Mouse (Mus musculus): ENCODE measurements around the gene Rnaseh2b. TPM values are rescaled to one million over a fixed set of nuclear protein-coding genes. Genes with fewer than 3 reads are reported as not detected.

Rnaseh2b gene
- total and polyA plus RNA-seq, 3 experiments = 21.2 to 63.7 (median 53.6) TPM

DNA sequence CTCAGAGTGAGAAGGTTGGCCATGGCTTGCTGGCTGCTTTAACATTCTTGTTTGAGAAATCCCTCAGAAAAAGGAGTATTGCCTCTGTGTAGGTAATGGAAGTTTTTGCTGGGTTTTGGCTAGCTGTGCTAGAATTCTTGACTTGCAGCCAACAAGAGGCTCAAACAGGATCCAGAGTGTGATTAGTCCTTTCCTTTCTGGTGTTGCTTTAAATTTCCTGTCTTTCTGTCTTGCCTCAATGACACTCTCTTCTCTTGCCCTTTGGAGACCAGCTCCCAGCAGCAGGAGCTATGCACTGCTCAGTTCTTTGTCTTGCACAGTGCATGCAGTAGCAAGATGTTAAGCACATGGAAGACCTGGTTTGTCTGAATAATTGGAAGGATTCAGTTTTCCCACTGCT is 83.3 kb downstream of the Rnaseh2b start:
- Histone ChIP-seq H3K4me1 (ENCODE audit: control insufficient read depth in 1 of 2, insufficient read depth in 2 of 2) (peaks cover 2 to 9% of the 10 kb centered on the region in 2 experiments; a peak in 2 of 4 replicates), H3K9ac (ENCODE audit: insufficient read depth, low read depth) (no peak overlapping the region), H3K4me2 (ENCODE audit: insufficient read depth, low read depth, poor library complexity, severe bottlenecking) (no peak overlapping the region), H3K79me2 (replicated peaks; ENCODE audit: control insufficient read depth, extremely low read depth, insufficient read depth, poor library complexity, severe bottlenecking) (no peaks in the 10 kb centered on the region), H3K27ac (ENCODE audit: insufficient read depth, low read depth) (no peak overlapping the region), H3K9me3 (replicated peaks; ENCODE audit: low read length) (no peaks in the 10 kb centered on the region), H3K36me3 (replicated peaks in 1 of 2; ENCODE audit: control insufficient read depth in 1 of 2, insufficient read depth in 1 of 2, low read length in 1 of 2) (peaks cover 5 to 55% of the 10 kb centered on the region in 2 experiments), H3K27me3 (replicated peaks) (no peaks in the 10 kb centered on the region), H3K4me3 (replicated peaks in 1 of 3; ENCODE audit: low read depth in 2 of 3, low read length in 2 of 3, poor library complexity in 1 of 3) (no peak overlapping the region)
- in situ Hi-C loops (cut with MboI; ENCODE audit: low pct_ligation_motif_present, low pct_unique_long_range_greater_than_20kb, low sequenced_read_pairs) (no loop called here), dilution Hi-C loops (cut with MboI; ENCODE audit: extremely low pct_ligation_motif_present, extremely low pct_unique_long_range_greater_than_20kb, low sequenced_read_pairs) (no loop called here)
- TF ChIP-seq JUND (conservative IDR thresholded peaks at IDR 0.05; ENCODE audit: low read depth, low read length) (no peak), JUN (IDR thresholded peaks at IDR 0.05; ENCODE audit: insufficient read depth, low read depth, low read length) (no peak), TBP (conservative IDR thresholded peaks at IDR 0.05; ENCODE audit: low read depth, low read length) (no peak), MXI1 (IDR thresholded peaks at IDR 0.05; ENCODE audit: low read depth, low read length) (no peak), NRF1 (IDR thresholded peaks at IDR 0.05; ENCODE audit: low read depth, low read length) (no peak), ETS1 (conservative IDR thresholded peaks at IDR 0.05; ENCODE audit: low read depth, low read length) (no peak), ZMIZ1 (IDR thresholded peaks at IDR 0.05; ENCODE audit: low read depth, low read length) (no peak), PAX5 (IDR thresholded peaks at IDR 0.05; ENCODE audit: low read length) (no peak), SMC3 (IDR thresholded peaks at IDR 0.05; ENCODE audit: low read depth, low read length) (no peak), USF2 (conservative IDR thresholded peaks at IDR 0.05; ENCODE audit: low read depth, low read length) (no peak), MAZ (IDR thresholded peaks at IDR 0.05; ENCODE audit: low read depth, low read length) (no peak), EP300 (IDR thresholded peaks at IDR 0.05; ENCODE audit: low read length) (no peak), MEF2A (IDR thresholded peaks at IDR 0.05; ENCODE audit: borderline replicate concordance, low read depth, low read length) (no peak), MYC (IDR thresholded peaks at IDR 0.05; ENCODE audit: low read depth, low read length) (no peak), IRF4 (IDR thresholded peaks at IDR 0.05; ENCODE audit: low read depth, low read length) (no peak), CTCF (conservative IDR thresholded peaks at IDR 0.05 in 1 of 2, IDR thresholded peaks at IDR 0.05 in 1 of 2; ENCODE audit: low read depth in 2 of 2, low read length in 2 of 2) (no peak), RAD21 (IDR thresholded peaks at IDR 0.05; ENCODE audit: low read depth, low read length) (no peak)
- no peak for DNase-seq (ENCODE audit: extremely low read depth)

DNA sequence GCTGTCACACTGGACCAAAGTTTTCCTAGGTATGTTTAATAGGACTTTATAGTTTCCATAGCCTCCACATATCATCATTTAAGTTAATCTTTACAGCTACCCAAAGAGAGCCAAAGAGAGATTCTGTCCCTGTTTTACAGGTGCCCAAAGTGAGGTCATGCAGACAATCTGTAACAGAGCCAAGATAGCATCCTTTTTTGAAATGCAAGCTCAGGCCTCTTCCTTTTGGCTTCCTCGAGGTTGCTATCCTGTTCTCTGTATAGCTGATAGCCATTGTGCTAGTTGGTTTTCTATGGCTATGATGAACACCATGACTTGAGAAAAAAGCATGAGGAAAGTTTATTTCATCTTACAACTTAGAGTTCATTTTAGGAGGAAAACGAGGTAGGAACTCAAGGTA is 83.7 kb downstream of the Rnaseh2b start:
- Histone ChIP-seq H3K9ac (ENCODE audit: insufficient read depth, low read depth) (no peak overlapping the region), H3K4me3 (replicated peaks in 1 of 3; ENCODE audit: low read depth in 2 of 3, low read length in 2 of 3, poor library complexity in 1 of 3) (no peak overlapping the region), H3K27me3 (replicated peaks) (no peaks in the 10 kb centered on the region), H3K4me2 (ENCODE audit: insufficient read depth, low read depth, poor library complexity, severe bottlenecking) (no peak overlapping the region), H3K79me2 (replicated peaks; ENCODE audit: control insufficient read depth, extremely low read depth, insufficient read depth, poor library complexity, severe bottlenecking) (no peaks in the 10 kb centered on the region), H3K9me3 (replicated peaks; ENCODE audit: low read length) (no peaks in the 10 kb centered on the region), H3K4me1 (ENCODE audit: control insufficient read depth in 1 of 2, insufficient read depth in 2 of 2) (peaks cover 2 to 9% of the 10 kb centered on the region in 2 experiments; a peak in 2 of 4 replicates), H3K36me3 (replicated peaks in 1 of 2; ENCODE audit: control insufficient read depth in 1 of 2, insufficient read depth in 1 of 2, low read length in 1 of 2) (peaks cover 5 to 52% of the 10 kb centered on the region in 2 experiments), H3K27ac (ENCODE audit: insufficient read depth, low read depth) (no peak overlapping the region)
- no peak for DNase-seq (ENCODE audit: extremely low read depth)
- in situ Hi-C loops (cut with MboI; ENCODE audit: low pct_ligation_motif_present, low pct_unique_long_range_greater_than_20kb, low sequenced_read_pairs) = no loop called here
- dilution Hi-C loops (cut with MboI; ENCODE audit: extremely low pct_ligation_motif_present, extremely low pct_unique_long_range_greater_than_20kb, low sequenced_read_pairs) = no loop called here
- no peak for TF ChIP-seq E2F4 (IDR thresholded peaks at IDR 0.05; ENCODE audit: insufficient replicate concordance, low read depth, low read length)
- no peak for TF ChIP-seq KAT2A (IDR thresholded peaks at IDR 0.05; ENCODE audit: insufficient replicate concordance, low read length)
- TF ChIP-seq JUN (IDR thresholded peaks at IDR 0.05; ENCODE audit: insufficient read depth, low read depth, low read length) = no peak
